Mouse (Mus musculus): Measurements from ENCODE around the gene Rangap1. TPM values are rescaled to one million over a fixed set of nuclear protein-coding genes. Genes with fewer than 3 reads are reported as not detected.
"Not testable (repeated sequence)": the region's sequence is repeated elsewhere in the genome, so short reads cannot be mapped to it uniquely, and the experiment has no call there.

Gene Rangap1
- total RNA-seq, 2 experiments from 2014 or later = 32.0 to 79.1 TPM

DNA sequence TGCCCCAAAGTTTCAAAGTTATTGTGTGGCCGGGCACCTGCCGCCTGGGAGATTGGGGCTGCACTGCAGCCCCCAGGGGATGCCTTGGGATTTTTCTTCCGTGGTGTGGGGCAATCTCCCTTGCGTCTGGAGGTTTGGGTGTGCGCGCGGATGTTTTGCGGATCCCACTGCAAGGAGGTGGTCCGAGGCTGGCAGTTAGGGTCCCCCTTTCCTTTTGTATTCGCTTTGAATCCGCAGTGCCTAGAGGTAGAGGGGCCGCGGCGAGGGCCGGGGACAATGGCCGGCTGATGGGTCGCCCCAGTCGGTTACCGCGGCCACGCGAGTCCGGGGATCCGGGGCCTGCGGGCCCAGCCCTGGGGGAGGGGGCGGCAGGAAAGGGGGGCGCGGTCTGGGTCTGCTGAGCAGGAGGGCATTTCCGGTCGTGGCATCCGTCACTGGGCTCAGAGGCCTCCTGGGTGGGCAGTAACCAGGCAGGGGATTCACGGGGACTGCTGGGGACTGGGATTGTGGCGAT, 328 bp upstream of the Rangap1 start:
- peak; percentile 61 for ATAC-seq (ENCODE audit: poor library complexity, severe bottlenecking)

DNA sequence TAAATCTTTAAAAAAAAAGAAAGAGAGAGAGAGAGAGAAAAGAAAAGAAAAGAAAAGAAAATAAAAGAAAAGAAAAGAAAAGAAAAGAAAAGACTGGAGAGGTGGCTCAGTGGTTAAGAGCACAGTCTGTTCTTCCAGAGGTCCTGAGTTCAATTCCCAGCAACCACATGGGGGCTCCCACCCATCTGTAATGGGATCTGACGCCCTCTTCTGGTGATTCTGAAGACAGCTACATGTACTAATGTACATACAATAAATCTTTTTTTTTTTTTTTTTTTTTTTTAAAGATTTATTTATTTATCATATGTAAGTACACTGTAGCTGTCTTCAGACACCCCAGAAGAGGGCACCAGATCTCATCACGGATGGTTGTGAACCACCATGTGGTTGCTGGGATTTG, 3.0 kb downstream of the Rangap1 start:
- not testable (repeated sequence) for ATAC-seq (ENCODE audit: poor library complexity, severe bottlenecking)

GRCm38 (mm10) chr15:81739924-81740323, 5.4 kb downstream of the Rangap1 start:
- ATAC-seq (ENCODE audit: poor library complexity, severe bottlenecking) = no peak

- ATAC-seq (ENCODE audit: poor library complexity, severe bottlenecking) = no peak
Observed at GRCm38 (mm10) chr15:81739296-81739695, 6.0 kb downstream of the Rangap1 start.

- ATAC-seq (ENCODE audit: poor library complexity, severe bottlenecking) = no peak
Observed at GRCm38 (mm10) chr15:81735075-81735474, 10.3 kb downstream of the Rangap1 start.

- ATAC-seq (ENCODE audit: poor library complexity, severe bottlenecking) = peak; percentile 99
Observed at GRCm38 (mm10) chr15:81729792-81730635, 15.3 kb downstream of the Rangap1 start.

- ATAC-seq (ENCODE audit: poor library complexity, severe bottlenecking) = peak; percentile 34; the same call in 1 of the 2 replicates
Observed at GRCm38 (mm10) chr15:81729241-81729791, 16.0 kb downstream of the Rangap1 start.

- no peak for ATAC-seq (ENCODE audit: poor library complexity, severe bottlenecking)
Observed at GRCm38 (mm10) chr15:81725965-81726364, 19.4 kb downstream of the Rangap1 start.

- no peak for ATAC-seq (ENCODE audit: poor library complexity, severe bottlenecking)
Observed at GRCm38 (mm10) chr15:81723653-81724052, 21.7 kb downstream of the Rangap1 start.

DNA sequence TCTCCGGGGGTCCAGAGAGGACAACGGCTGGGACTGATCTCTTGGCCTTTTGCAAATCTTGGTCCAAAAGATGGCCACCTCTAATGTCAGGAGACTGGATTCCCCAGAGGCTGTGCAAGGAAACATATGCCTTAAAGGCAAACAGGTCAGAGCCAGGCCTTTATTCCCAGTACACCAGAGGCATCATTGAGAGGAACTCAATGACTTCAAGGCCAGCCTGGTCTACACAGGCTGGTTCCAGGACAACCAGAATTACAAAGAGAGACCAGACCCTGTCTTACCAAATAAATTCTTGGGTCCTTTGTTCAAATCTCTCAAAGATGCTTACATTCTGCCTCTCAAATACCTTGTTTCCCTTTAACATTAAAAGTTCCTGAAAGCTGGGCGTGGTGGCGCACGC, 23.0 kb downstream of the Rangap1 start:
- no peak for ATAC-seq (ENCODE audit: poor library complexity, severe bottlenecking)

DNA sequence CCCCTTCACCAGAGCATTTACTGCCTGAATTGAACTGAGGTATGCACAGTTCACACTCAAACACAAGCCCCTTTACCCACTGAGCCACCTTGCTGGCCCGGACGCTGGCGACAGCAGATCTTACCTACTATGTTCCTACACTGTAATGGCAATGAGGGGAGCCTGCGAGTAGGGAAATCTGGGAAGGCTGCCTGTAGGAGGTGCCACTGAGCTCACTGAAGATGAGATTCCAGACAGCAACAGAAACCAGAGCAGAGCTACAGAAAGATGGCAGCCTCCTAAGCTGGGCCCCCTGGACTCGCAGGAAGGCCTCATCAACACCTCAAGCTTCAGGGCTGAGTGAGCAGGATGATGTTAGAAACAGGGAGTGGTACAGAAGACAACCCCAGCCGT, 26.2 kb downstream of the Rangap1 start:
- no peak for ATAC-seq (ENCODE audit: poor library complexity, severe bottlenecking)

GRCm38 (mm10) chr15:81718336-81719138, 26.8 kb downstream of the Rangap1 start:
- ATAC-seq (ENCODE audit: poor library complexity, severe bottlenecking) = no peak

DNA sequence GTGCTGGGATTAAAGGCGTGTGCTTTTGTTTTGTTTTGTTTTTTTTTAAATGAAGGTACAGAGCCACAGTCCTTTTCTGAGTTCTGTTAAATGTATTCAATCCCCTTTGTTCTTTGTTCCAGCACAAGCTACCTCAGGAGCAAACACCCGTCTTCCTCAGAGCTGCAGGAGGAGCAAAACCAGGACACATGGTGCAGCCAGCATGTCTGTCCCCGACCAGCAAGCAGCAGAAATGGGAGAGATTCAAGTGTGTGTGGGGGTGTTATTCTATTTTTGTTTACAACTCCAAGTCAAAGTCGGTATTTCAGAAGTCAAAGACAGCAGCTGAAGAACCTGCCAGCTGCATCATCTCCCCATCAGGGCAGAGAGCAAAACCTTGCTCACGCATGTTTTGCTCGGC, 31.6 kb downstream of the Rangap1 start:
- ATAC-seq (ENCODE audit: poor library complexity, severe bottlenecking) = no peak

- ATAC-seq (ENCODE audit: poor library complexity, severe bottlenecking) = no peak
Observed at GRCm38 (mm10) chr15:81710801-81711200, 34.5 kb downstream of the Rangap1 start.

- ATAC-seq (ENCODE audit: poor library complexity, severe bottlenecking) = no peak
Observed at GRCm38 (mm10) chr15:81709686-81710085, 35.6 kb downstream of the Rangap1 start.

DNA sequence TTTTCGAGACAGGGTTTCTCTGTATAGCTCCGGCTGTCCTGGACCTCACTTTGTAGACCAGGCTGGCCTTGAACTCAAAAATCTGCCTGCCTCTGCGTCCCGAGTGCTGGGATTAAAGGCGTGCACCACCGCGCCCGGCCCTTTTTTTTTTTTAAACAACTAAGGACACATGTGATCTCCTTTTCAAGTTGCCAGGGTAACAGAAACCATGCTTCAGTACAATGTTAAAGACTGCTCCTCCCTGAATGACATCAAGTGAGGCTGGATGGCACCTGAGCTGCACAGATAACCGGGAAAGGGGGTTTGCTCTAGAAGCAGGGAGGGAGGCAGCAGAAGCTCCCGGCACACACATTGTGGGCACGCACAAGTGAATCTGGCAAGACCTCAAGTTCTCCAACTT, 36.3 kb downstream of the Rangap1 start:
- ATAC-seq (ENCODE audit: poor library complexity, severe bottlenecking) = no peak

GRCm38 (mm10) chr15:81703094-81703489, 42.2 kb downstream of the Rangap1 start:
- no peak for ATAC-seq (ENCODE audit: poor library complexity, severe bottlenecking)

DNA sequence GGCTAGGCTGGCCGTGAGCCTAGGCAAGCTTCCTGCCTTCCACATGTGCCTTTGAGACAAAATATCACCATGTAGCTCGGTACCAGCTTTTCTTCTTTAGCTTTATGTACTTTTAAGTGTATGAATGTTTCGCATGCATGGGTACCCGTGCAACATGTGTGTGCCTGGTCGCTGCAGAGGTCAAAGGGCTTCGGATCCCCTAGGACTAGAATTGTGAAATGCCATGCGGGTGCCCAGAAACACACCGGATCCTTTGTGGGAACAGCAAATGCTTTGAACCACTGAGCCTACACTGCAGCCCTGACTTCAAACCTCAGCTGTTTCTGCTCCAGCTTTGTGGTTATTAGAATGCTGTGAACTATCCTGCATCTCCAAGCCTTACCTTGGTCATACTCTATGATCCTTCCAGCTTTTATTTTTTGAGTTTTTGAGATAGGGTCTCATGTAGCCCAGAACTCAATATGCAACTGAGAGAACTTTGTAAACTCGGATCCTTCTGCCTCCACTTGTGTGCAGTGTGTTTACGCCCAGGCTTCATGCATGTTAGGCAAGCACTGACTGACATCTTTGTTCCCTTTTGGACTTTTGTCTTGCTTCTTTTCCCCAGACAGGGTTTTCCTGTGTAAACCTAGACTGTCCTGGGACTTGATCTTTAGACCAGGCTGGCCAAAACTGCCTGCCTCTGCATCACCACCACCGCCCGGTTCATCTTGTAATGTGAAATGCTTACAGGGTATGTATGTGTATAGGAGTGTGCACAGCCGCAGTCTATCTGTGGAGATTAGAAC, 42.8 kb downstream of the Rangap1 start:
- no peak for ATAC-seq (ENCODE audit: poor library complexity, severe bottlenecking)

DNA sequence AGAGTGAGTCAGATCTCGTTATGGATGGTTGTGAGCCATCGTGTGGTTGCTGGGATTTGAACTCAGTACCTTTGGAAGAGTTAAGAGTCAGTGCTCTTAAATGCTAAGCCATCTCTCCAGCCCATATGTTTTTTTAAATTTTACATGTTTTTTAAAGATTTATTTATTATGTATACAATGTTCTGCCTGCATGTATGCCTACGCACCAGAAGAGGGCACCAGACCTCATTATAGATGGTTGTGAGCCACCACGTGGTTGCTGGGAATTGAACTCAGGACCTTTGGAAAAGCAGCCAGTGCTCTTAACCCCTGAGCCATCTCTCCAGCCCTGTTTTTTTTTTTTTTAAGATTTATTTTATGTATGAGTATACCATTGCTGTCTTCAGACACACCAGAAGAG, 44.0 kb downstream of the Rangap1 start:
- ATAC-seq (ENCODE audit: poor library complexity, severe bottlenecking) = not testable (repeated sequence)

GRCm38 (mm10) chr15:81700601-81701000, 44.7 kb downstream of the Rangap1 start:
- ATAC-seq (ENCODE audit: poor library complexity, severe bottlenecking) = no peak

- no peak for ATAC-seq (ENCODE audit: poor library complexity, severe bottlenecking)
Observed at GRCm38 (mm10) chr15:81700161-81700560, 45.2 kb downstream of the Rangap1 start.
